Comparison of ENCODE assay signal across 9 mouse cellular contexts in the genomic region with DNA sequence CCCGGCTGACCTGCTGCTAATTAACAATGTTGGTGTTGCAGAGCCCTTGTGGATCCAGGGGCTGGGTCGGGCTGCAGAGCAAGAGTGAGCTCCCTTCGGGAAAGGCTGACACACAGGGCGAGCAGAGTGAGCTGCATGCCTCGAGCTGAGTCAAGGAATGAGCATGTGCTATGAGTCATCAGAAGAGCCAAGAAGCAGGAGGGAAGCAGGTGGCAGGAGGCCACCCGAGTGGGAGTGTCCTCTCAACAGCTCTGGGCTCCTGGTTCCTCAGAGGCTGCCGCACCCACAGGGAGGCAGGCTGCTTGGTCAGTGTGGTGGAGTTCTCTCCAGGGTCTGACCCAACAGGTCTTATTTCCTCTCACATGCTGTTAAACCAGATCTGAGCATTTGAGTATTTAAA.
DNase-seq lines count a peak whose midpoint lies in the region; ATAC-seq lines count a peak whose summit lies in the region.
"Had no signal": no experiment of that assay in that cellular context is flagged by ENCODE, and none has a peak within 500 bp of the region (broad histone marks: within the 10 kb centered on the region; RNA-seq: fewer than 3 reads in every experiment).

No protein-coding gene starts in this region.

- peaks cover 10% of the 10 kb centered on the region; the same call in 1 of the 2 replicates for H3K4me1 ChIP-seq in heart, embryonic 11.5 days (ENCODE audit: control insufficient read depth, insufficient read depth, low read length)
- H3K4me1 ChIP-seq: liver, embryonic 15.5 days had no signal

- 0 out of 2 replicates have a peak, but pooled peaks have one; percentile 63 for ATAC-seq in heart, embryonic 11.5 days (replicated peaks; ENCODE audit: insufficient number of reproducible peaks, low FRiP score, low TSS enrichment)
- no peak for ATAC-seq in inflammation-experienced regulatory T-cells, adult 6 months

- H3K4me2 ChIP-seq in heart, embryonic 11.5 days, result no peak overlapping the region
- H3K4me2 ChIP-seq: liver, embryonic 15.5 days had no signal

- peak; percentile 30 for DNase-seq in testis, postnatal 14 days (ENCODE audit: low spot score)
- DNase-seq in testis, postnatal 10 days (ENCODE audit: low spot score), result no peak
- DNase-seq in cerebellum, postnatal 10 days, result peak; percentile 45 to 53
- DNase-seq in layer of hippocampus, postnatal 25 days (ENCODE audit: extremely low spot score in 1 of 2, low spot score in 1 of 2), result peak; percentile 7 to 31
- DNase-seq in right cerebral cortex, postnatal 36 days (ENCODE audit: low spot score in 2 of 2), result peak; percentile 82 to 88
- no peak for DNase-seq in thymus, adult 18-20 months

- WGBS in heart, embryonic 11.5 days (ENCODE audit: insufficient replicate concordance), result 23% methylated on average over 7 of the region's 7 CpGs

- H3K36me3 ChIP-seq in heart, embryonic 11.5 days (ENCODE audit: control insufficient read depth, insufficient read depth, low read length), result no peaks in the 10 kb centered on the region
- H3K36me3 ChIP-seq: liver, embryonic 15.5 days had no signal

- H3K27me3 ChIP-seq in heart, embryonic 11.5 days (ENCODE audit: control insufficient read depth, insufficient read depth, low read length), result no peaks in the 10 kb centered on the region

- H3K27ac ChIP-seq in heart, embryonic 11.5 days (ENCODE audit: low read depth, low read length), result no peak overlapping the region
- H3K27ac ChIP-seq: liver, embryonic 15.5 days had no signal

- no peak overlapping the region for H3K4me3 ChIP-seq in heart, embryonic 11.5 days (ENCODE audit: low read depth, low read length)
- H3K4me3 ChIP-seq: liver, embryonic 15.5 days had no signal

- no peak overlapping the region for H3K9ac ChIP-seq in heart, embryonic 11.5 days (ENCODE audit: low read depth, low read length)
- H3K9ac ChIP-seq: liver, embryonic 15.5 days had no signal

- H3K9me3 ChIP-seq in heart, embryonic 11.5 days (replicated peaks; ENCODE audit: control insufficient read depth, low read length), result no peaks in the 10 kb centered on the region
- H3K9me3 ChIP-seq: liver, embryonic 15.5 days had no signal

Comparison
In these comparisons a context has a peak if more than half of its experiments do, and no peak if none do; other contexts are left out.
1. DNase-seq: peak in testis, postnatal 14 days (single experiment), cerebellum, postnatal 10 days (2 of 2), layer of hippocampus, postnatal 25 days (2 of 2) and right cerebral cortex, postnatal 36 days (2 of 2); none in testis, postnatal 10 days (single experiment) and thymus, adult 18-20 months (0 of 2).